Mouse (Mus musculus): ENCODE results near the gene Stam. TPM values are rescaled to one million over a fixed set of nuclear protein-coding genes. Genes with fewer than 3 reads are reported as not detected.

Gene Stam
- polyA plus RNA-seq (2014; fragmentation: Nextera tagmentation; extraction: Ambion mirVana): 86.1 and 98.1 TPM in 2 replicates

GRCm38 (mm10) chr2:14073362-14074220, at the start of gene Stam:
Stam (plus strand) TSS chr2:14074098.
- peak; percentile 98 for ATAC-seq (replicated peaks; ENCODE audit: insufficient number of reproducible peaks, low FRiP score, low TSS enrichment, low read depth)
- peak; percentile 90 for DNase-seq (ENCODE audit: low spot score)
- Histone ChIP-seq H3K4me1 (ENCODE audit: control insufficient read depth, insufficient read depth, low read length) (no peaks in the 10 kb centered on the region), H3K4me3 (ENCODE audit: low read depth, low read length) (peak within 1 kb of the TSS; percentile 81), H3K9me3 (replicated peaks; ENCODE audit: control insufficient read depth, low read length) (no peaks in the 10 kb centered on the region), H3K27ac (replicated peaks; ENCODE audit: low read depth, low read length) (peak within 1 kb of the TSS; percentile 36), H3K9ac (replicated peaks; ENCODE audit: low read length) (peak within 1 kb of the TSS; percentile 65), H3K4me2 (ENCODE audit: low read depth, low read length) (peak within 1 kb of the TSS; percentile 57), H3K27me3 (ENCODE audit: control insufficient read depth, insufficient read depth, low read length) (no peaks in the 10 kb centered on the region), H3K36me3 (replicated peaks; ENCODE audit: control insufficient read depth, insufficient read depth, low read depth, low read length) (no peaks in the 10 kb centered on the region)
- under 1% methylated on average over 49 of the region's 50 CpGs for WGBS

GRCm38 (mm10) chr2:14041249-14041648, 32.6 kb upstream of the Stam start:
- H3K4me1 ChIP-seq (ENCODE audit: control insufficient read depth, insufficient read depth, low read length): no peaks in the 10 kb centered on the region
- H3K36me3 ChIP-seq (replicated peaks; ENCODE audit: control insufficient read depth, insufficient read depth, low read depth, low read length): no peaks in the 10 kb centered on the region
- no peaks in the 10 kb centered on the region for H3K27me3 ChIP-seq (ENCODE audit: control insufficient read depth, insufficient read depth, low read length)
- no peak overlapping the region for H3K9ac ChIP-seq (replicated peaks; ENCODE audit: low read length)
- H3K9me3 ChIP-seq (replicated peaks; ENCODE audit: control insufficient read depth, low read length): no peaks in the 10 kb centered on the region
- 90% methylated on average over 2 of the region's 2 CpGs for WGBS
- H3K4me2 ChIP-seq (ENCODE audit: low read depth, low read length): no peak overlapping the region
- H3K4me3 ChIP-seq (ENCODE audit: low read depth, low read length): no peak overlapping the region
- H3K27ac ChIP-seq (replicated peaks; ENCODE audit: low read depth, low read length): no peak overlapping the region
- ATAC-seq (replicated peaks; ENCODE audit: insufficient number of reproducible peaks, low FRiP score, low TSS enrichment, low read depth) (no peak), DNase-seq (ENCODE audit: low spot score) (no peak)

GRCm38 (mm10) chr2:14043011-14043410, 30.9 kb upstream of the Stam start:
- WGBS: 73% methylated on average over 3 of the region's 3 CpGs
- no peaks in the 10 kb centered on the region for H3K36me3 ChIP-seq (replicated peaks; ENCODE audit: control insufficient read depth, insufficient read depth, low read depth, low read length)
- H3K9ac ChIP-seq (replicated peaks; ENCODE audit: low read length): no peak overlapping the region
- ATAC-seq (replicated peaks; ENCODE audit: insufficient number of reproducible peaks, low FRiP score, low TSS enrichment, low read depth) (no peak), DNase-seq (ENCODE audit: low spot score) (no peak)
- H3K4me2 ChIP-seq (ENCODE audit: low read depth, low read length): no peak overlapping the region
- H3K27me3 ChIP-seq (ENCODE audit: control insufficient read depth, insufficient read depth, low read length): no peaks in the 10 kb centered on the region
- H3K9me3 ChIP-seq (replicated peaks; ENCODE audit: control insufficient read depth, low read length): no peaks in the 10 kb centered on the region
- no peaks in the 10 kb centered on the region for H3K4me1 ChIP-seq (ENCODE audit: control insufficient read depth, insufficient read depth, low read length)
- H3K4me3 ChIP-seq (ENCODE audit: low read depth, low read length): no peak overlapping the region
- H3K27ac ChIP-seq (replicated peaks; ENCODE audit: low read depth, low read length): no peak overlapping the region

DNA sequence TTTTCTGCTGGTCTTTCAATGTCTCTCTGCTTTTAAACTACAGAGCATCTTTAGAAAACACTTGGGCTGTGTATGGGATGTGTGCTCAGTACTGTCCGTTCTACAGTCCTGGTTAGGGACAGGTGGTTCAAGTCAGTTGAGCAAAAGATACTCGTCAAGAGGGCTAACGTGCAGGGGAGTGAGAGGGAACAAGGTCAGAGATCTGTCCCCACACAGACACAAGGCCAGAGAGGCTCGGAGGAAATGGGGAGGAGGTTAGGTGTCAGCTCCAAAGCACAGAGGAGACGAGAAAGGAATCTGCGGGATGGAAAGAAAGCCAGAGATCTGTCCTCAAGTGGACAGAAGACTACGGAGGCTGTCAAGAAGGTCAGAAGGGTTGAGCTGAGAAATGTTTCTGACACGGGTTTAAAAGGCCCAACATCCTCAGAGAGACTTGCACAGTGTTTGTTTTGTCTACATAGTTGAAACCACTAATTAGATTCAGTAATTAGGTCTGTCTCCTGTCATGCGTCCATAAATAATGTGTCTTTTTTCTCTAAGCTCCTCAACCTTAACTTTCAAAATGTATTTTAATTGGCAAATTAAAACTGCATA, 30.2 kb upstream of the Stam start:
- no peak for DNase-seq (ENCODE audit: low spot score)
- Histone ChIP-seq H3K36me3 (replicated peaks; ENCODE audit: control insufficient read depth, insufficient read depth, low read depth, low read length) (no peaks in the 10 kb centered on the region), H3K4me2 (ENCODE audit: low read depth, low read length) (no peak overlapping the region), H3K9ac (replicated peaks; ENCODE audit: low read length) (no peak overlapping the region), H3K9me3 (replicated peaks; ENCODE audit: control insufficient read depth, low read length) (no peaks in the 10 kb centered on the region), H3K27me3 (ENCODE audit: control insufficient read depth, insufficient read depth, low read length) (no peaks in the 10 kb centered on the region), H3K27ac (replicated peaks; ENCODE audit: low read depth, low read length) (no peak overlapping the region), H3K4me1 (ENCODE audit: control insufficient read depth, insufficient read depth, low read length) (no peaks in the 10 kb centered on the region), H3K4me3 (ENCODE audit: low read depth, low read length) (no peak overlapping the region)
- no peak for ATAC-seq (replicated peaks; ENCODE audit: insufficient number of reproducible peaks, low FRiP score, low TSS enrichment, low read depth)
- 35% methylated on average over 9 of the region's 9 CpGs for WGBS

DNA sequence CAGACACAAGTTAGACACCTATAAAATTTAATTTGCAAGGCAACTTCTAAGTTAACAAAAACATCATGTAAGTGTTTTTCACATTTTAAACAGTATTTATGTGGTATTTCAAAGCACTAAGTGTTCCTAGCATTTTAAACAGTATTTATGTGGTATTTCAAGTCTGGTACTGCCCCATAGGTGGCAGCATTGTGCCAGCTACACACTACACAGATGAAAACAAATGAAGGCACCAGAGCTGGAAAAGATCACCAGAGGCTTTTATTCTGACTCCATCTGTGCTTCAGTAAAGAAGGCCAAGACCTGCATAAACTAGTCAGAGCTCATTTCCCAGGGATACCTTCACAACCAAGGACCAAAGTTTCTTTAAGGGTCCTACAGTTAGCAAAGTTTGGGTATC, 25.5 kb upstream of the Stam start:
- H3K27ac ChIP-seq (replicated peaks; ENCODE audit: low read depth, low read length): no peak overlapping the region
- no peaks in the 10 kb centered on the region for H3K36me3 ChIP-seq (replicated peaks; ENCODE audit: control insufficient read depth, insufficient read depth, low read depth, low read length)
- H3K4me2 ChIP-seq (ENCODE audit: low read depth, low read length): no peak overlapping the region
- ATAC-seq (replicated peaks; ENCODE audit: insufficient number of reproducible peaks, low FRiP score, low TSS enrichment, low read depth): no peak
- peak; percentile 80 for DNase-seq (ENCODE audit: low spot score)
- H3K9me3 ChIP-seq (replicated peaks; ENCODE audit: control insufficient read depth, low read length): no peaks in the 10 kb centered on the region
- H3K4me1 ChIP-seq (ENCODE audit: control insufficient read depth, insufficient read depth, low read length): no peaks in the 10 kb centered on the region
- H3K27me3 ChIP-seq (ENCODE audit: control insufficient read depth, insufficient read depth, low read length): no peaks in the 10 kb centered on the region
- no peak overlapping the region for H3K9ac ChIP-seq (replicated peaks; ENCODE audit: low read length)
- H3K4me3 ChIP-seq (ENCODE audit: low read depth, low read length): no peak overlapping the region

- no peak for DNase-seq (ENCODE audit: low spot score)
- no peaks in the 10 kb centered on the region for H3K9me3 ChIP-seq (replicated peaks; ENCODE audit: control insufficient read depth, low read length)
- no peaks in the 10 kb centered on the region for H3K27me3 ChIP-seq (ENCODE audit: control insufficient read depth, insufficient read depth, low read length)
- H3K4me2 ChIP-seq (ENCODE audit: low read depth, low read length): no peak overlapping the region
- no peak overlapping the region for H3K4me3 ChIP-seq (ENCODE audit: low read depth, low read length)
- no peak overlapping the region for H3K9ac ChIP-seq (replicated peaks; ENCODE audit: low read length)
- no peak for ATAC-seq (replicated peaks; ENCODE audit: insufficient number of reproducible peaks, low FRiP score, low TSS enrichment, low read depth)
- no peaks in the 10 kb centered on the region for H3K4me1 ChIP-seq (ENCODE audit: control insufficient read depth, insufficient read depth, low read length)
- H3K27ac ChIP-seq (replicated peaks; ENCODE audit: low read depth, low read length): no peak overlapping the region
- no peaks in the 10 kb centered on the region for H3K36me3 ChIP-seq (replicated peaks; ENCODE audit: control insufficient read depth, insufficient read depth, low read depth, low read length)
- 55% methylated on average over 5 of the region's 5 CpGs for WGBS
Measured at GRCm38 (mm10) chr2:14048808-14049207, 25.1 kb upstream of the Stam start.

- 58% methylated on average over 3 of the region's 3 CpGs for WGBS
- Histone ChIP-seq H3K4me2 (ENCODE audit: low read depth, low read length) (no peak overlapping the region), H3K9ac (replicated peaks; ENCODE audit: low read length) (no peak overlapping the region), H3K27me3 (ENCODE audit: control insufficient read depth, insufficient read depth, low read length) (no peaks in the 10 kb centered on the region), H3K4me1 (ENCODE audit: control insufficient read depth, insufficient read depth, low read length) (no peaks in the 10 kb centered on the region), H3K9me3 (replicated peaks; ENCODE audit: control insufficient read depth, low read length) (no peaks in the 10 kb centered on the region), H3K27ac (replicated peaks; ENCODE audit: low read depth, low read length) (no peak overlapping the region), H3K36me3 (replicated peaks; ENCODE audit: control insufficient read depth, insufficient read depth, low read depth, low read length) (no peaks in the 10 kb centered on the region), H3K4me3 (ENCODE audit: low read depth, low read length) (no peak overlapping the region)
- no peak for ATAC-seq (replicated peaks; ENCODE audit: insufficient number of reproducible peaks, low FRiP score, low TSS enrichment, low read depth)
- DNase-seq (ENCODE audit: low spot score): no peak
Measured at GRCm38 (mm10) chr2:14053618-14054017, 20.3 kb upstream of the Stam start.

GRCm38 (mm10) chr2:14054163-14054562, 19.7 kb upstream of the Stam start:
- 62% methylated on average over 3 of the region's 3 CpGs for WGBS
- H3K27me3 ChIP-seq (ENCODE audit: control insufficient read depth, insufficient read depth, low read length): no peaks in the 10 kb centered on the region
- H3K27ac ChIP-seq (replicated peaks; ENCODE audit: low read depth, low read length): no peak overlapping the region
- no peaks in the 10 kb centered on the region for H3K9me3 ChIP-seq (replicated peaks; ENCODE audit: control insufficient read depth, low read length)
- ATAC-seq (replicated peaks; ENCODE audit: insufficient number of reproducible peaks, low FRiP score, low TSS enrichment, low read depth) (no peak), DNase-seq (ENCODE audit: low spot score) (no peak)
- no peaks in the 10 kb centered on the region for H3K36me3 ChIP-seq (replicated peaks; ENCODE audit: control insufficient read depth, insufficient read depth, low read depth, low read length)
- H3K9ac ChIP-seq (replicated peaks; ENCODE audit: low read length): no peak overlapping the region
- no peak overlapping the region for H3K4me2 ChIP-seq (ENCODE audit: low read depth, low read length)
- no peak overlapping the region for H3K4me3 ChIP-seq (ENCODE audit: low read depth, low read length)
- H3K4me1 ChIP-seq (ENCODE audit: control insufficient read depth, insufficient read depth, low read length): no peaks in the 10 kb centered on the region

Measured in embryonic facial prominence, embryonic 11.5 days (tissue).